Mouse (Mus musculus): ENCODE results near the gene Agfg1.

Agfg1 gene

DNA sequence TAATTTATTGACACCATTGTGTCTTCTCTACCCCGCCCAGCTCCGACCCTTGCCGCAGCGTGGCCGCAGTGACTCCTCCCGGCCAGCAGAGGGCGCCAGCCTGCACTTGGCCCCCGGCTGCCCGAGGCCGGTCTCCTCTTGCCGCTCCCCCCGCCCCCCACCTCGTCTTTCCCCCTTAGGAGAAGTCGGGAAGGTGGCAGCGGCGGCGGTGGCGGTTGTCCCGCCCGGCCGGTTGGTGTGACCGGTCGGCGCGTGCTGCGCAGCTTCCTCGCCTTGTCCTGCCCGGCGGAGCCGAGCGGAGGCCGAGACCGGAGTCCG lies at the start of gene Agfg1:
Agfg1 (plus strand) TSS at position 188 of the 318 bp plus-strand sequence.
- DNase-seq (ENCODE audit: low spot score): peak; percentile 93

DNA sequence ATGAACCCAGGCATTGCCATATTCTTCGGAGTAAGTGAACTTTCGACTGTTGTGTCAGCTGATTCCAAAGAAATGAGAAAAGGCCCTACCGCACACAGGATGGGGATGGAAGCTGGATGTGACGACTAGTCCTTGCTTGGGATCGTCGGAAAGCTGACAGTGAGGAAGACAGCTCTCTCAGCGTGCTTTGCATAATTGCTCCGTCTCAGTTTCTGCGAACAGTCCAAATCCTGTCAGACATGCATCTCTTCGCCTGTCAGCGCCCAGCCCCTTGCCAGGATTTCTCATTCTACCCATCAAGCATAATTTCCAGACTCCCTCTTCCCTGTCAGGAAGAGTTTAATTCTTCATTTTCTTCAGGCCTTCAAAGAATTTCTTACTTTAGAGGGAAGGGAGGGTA lies 48.2 kb upstream of the Agfg1 start:
- DNase-seq (ENCODE audit: low spot score): no peak

DNA sequence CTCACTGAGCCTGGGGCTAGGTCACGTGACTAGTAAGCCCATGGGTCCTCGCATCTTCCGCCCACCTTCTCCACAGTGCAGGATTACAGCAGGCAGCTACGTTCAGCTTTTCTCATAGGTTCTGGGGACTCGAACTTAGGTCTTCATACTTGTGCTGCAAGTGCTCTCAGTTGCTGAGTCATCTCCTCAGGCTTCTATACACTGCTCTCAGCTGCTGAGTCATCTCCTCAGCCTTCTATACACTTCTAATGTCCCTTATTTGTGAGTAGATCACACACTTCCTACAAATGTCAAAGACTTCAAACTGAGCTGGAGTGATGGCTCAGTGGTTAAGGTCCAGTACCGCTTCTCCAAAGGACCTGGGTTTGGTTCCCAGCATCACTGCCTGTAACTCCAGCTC lies 47.0 kb upstream of the Agfg1 start:
- no peak for DNase-seq (ENCODE audit: low spot score)

DNA sequence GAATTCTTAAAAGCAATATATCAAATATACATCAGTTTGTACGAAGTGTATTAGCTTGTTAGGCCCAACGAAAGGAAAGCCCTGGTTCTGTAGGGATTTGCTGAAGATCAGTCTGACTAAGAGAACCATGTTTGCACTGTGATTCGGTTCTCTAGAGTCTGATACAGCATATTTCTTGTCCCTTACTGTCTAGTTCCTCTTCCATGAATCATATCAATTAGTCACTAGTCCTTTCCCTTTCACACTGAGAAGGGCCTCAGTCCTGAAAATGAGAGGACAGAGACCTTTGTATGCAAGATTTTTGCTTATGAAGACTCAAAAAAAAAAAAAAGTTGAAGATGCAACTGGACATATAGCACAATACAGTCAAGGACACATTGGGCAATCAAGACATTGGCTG lies 46.2 kb upstream of the Agfg1 start:
- DNase-seq (ENCODE audit: low spot score): no peak

DNA sequence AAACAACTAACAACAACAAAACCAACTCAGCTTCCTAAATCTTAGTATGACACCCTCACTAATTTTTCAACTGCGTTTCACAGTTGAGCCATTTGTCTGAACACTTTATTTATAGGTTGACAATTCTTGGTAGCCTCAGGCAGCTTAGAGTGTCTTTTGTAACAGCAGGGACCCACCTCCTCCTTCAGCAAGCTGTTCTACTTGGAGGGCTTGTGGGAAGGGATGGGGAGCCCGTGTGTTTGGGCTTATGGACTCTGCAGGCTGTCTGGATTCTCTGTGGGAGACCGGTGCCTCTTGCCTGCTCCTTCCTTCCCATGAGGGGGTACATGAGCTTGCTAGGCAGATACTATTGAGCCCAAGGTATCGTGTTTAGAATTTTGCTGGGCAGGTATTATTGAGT lies 45.3 kb upstream of the Agfg1 start:
- no peak for DNase-seq (ENCODE audit: low spot score)

DNA sequence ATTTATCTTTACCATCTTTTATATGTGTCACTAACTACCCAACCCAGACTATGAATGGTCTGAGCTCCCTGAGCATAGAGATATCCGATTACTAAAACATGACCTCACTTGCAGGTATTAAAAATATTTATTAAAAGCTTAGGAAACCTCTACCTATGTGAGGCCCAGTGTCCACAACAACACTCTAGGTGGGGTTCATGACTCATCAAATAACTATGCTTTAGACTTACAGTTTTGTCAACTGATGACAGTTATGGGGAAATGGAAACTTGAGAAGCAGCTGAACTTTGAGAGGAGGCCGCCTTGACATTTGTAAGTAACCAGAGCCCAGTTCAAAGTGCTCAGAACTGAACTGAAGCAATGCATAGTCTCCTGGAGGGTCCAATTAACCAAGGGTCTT lies 44.1 kb upstream of the Agfg1 start:
- no peak for DNase-seq (ENCODE audit: low spot score)

DNA sequence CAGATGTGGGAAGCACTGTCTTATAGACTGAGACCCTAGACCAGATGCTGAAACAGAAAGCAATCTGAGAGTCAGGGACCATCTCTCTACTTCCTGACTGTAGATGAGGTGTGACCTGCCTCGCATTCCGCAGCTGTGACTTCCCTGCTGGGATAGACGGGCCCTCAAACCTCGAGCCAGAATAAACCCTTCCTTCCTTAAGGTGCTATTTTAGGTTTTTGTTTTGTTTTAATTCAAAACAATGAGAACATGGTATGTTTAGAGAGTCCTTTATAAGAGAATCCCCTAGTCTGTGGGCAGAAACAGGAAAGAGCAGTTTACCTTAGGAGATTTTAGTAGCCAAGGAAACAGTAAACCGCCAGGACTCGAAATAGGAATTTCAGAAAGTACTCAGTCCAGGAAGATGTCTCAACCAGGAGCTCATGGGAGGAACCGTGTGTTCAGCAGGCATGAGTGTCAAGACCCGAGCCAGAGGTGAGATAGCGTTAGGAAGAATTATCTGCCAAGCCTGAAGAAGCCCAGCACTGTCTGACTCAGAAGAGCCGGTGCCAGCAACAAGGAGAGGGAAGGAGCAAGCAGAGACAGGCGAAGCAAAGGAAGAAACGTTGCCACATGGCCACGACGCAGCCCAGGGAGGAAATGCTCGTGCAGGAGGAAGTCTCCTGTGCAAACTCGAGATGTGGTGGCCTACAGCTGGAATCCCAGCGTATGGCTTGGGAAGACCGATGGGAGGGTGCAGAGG lies 43.4 kb upstream of the Agfg1 start:
- peak; percentile 42 for DNase-seq (ENCODE audit: low spot score)

DNA sequence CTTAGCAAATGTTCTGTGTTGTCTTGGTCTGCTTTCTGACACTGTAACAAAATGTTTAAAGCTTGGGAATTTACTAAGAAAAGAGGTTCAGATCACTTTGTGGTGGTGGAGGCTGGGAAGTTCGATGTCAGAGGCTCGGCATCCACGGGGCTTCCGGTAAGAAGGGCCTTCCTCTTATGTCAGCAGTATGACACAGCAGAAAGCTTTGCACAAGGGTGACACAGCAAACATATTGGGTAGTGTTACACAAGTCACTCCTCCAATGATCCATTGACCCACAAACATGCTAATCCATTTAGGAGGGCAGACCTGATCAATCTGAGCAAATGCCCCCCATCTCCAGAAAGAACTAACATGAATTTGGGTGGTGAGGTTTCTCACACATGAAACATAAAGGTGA lies 42.2 kb upstream of the Agfg1 start:
- no peak for DNase-seq (ENCODE audit: low spot score)

DNA sequence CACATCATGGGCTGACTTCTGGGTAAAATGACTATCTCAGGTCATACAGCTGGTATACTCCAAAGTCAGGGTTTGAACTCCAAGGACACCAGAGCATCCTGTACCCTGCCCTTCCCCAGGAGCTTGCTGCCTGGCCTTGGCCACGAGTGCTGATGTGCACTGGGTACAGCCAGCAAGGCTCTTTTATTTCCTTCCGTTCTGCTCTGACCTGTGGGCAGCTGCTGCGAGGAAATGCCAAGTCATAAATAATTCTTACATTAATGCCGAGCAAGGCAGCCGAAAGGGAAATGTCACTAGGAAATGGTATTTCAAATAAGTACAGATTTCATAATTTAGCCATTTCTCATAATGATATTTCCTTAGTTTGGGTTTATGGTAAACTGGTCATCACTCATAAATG lies 41.0 kb upstream of the Agfg1 start:
- DNase-seq (ENCODE audit: low spot score): no peak

DNA sequence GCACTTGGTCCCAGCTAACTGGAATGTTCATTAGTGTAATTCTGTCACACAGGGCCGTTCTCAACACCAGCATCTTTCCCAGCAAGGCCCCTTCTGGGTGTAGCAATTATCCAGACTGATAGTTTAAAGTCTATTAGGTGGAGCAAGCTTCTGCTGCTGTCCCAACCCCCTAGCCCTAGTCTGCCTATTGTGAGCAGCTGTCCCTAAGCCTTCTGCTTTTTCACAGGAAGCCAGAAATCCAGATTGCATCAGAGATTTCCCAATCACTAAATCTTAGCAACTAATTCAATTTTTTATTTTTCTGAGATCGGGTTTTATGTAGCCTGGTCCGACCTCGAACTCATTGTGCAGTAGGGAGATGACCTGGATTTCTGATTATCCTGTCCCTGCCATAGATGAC lies 40.4 kb upstream of the Agfg1 start:
- no peak for DNase-seq (ENCODE audit: low spot score)

DNA sequence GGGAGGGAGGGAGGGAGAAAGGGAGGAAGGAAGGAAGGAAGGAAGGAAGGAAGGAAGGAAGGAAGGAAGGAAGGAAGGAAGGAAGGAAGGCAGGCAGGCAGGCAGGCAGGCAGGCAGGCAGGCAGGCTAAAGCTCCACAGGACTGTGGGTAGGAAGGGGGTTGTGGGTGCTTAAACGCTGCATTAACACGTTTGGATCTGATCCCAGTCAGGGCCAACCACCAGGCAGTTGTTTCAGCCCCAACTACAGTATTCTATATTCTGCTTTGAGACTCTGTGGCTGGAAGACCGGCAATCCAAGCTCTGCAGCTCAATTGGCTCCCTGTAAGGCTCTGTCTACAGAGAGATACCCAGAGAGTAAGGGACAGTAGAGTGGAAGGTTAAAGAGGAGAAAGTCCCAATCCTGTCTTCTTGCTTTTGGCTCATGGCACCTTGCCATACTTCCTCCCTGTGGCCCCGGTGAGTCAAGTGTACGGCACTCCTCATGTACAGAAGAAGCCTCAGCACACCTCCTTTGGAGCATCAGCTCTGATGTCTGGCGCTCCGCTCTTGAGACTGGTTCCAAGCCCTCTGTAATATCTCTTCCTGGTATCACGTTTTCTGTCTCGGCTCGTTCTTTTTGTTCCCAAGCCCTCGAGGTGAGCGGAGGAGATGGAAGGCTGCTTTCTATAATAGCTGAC lies 38.0 kb upstream of the Agfg1 start:
- DNase-seq (ENCODE audit: low spot score): no peak

DNA sequence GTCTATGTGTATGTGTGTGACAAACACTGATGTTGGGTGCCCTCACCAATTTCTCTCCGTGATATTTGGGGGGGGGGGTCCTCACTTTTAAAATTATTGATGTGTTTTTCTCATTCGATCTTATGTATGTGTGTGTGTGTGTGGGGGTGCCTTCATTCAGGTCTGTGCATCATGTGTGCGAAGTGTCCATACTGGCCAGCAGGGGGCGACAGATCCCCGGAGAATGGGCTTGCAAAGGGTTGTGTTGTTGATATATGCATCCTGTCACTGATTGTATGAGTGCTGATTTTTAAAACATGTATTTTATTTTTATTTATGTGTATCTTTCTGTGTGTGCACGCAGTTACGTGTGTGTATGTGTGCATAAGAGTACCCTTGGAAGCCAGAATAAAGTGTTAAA lies 35.7 kb upstream of the Agfg1 start:
- DNase-seq (ENCODE audit: low spot score): no peak

DNA sequence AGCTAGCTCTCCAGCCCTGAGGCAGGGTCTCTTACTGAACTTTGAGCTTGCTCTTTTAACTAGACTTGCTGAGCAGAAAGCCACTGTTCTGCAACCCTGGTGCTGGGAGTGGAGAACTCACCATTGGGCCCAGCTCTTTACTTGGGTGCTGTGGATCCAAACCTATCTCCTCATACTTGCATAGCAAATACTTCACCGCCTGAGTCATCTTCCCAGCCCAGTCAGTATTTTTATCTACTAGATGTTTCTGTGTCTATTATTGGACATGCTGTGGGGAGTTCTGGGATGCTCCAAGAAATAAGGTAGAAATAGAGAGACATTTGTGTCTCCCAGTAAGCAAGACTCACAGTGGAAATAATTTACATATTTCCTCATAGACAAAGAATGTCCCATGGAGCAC lies 35.2 kb upstream of the Agfg1 start:
- DNase-seq (ENCODE audit: low spot score): no peak

DNA sequence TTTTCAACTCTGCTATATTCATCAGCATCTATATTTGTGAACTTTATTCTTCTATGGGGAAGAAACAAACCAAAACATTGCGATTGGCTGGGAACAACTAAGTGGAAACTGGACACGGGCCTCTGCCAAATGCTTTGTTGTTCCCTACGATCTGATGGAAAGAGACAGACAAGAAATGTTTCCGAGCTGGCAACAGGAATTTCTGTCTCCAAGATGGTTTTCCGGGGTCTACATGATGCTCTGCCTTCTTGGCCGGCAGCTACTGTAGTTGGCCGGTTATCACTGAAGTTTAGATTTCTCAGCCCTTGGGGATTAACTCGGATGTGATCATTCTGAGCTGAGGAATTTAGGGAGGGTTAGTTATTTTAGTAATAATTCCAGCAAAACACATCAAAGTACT lies 32.9 kb upstream of the Agfg1 start:
- DNase-seq (ENCODE audit: low spot score): no peak

DNA sequence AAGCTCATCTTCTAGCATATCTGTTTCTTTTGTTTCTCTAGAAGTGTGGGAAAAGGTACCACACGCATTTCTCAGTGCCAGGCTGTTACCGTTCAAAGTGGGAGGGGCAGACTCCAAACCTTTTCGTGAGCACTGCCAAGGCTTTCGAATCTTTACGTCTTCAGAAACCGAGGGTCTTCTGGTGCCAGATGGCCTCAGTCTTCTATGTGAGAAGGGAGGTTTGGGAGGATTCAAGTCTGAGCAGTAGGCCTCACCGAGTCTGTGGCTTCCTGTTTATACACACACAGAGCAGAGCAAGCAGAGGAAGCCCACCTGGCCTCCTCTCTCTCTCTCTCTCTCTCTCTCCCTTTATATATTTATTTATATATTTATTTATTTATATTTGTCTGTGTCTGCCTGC lies 32.1 kb upstream of the Agfg1 start:
- no peak for DNase-seq (ENCODE audit: low spot score)

DNA sequence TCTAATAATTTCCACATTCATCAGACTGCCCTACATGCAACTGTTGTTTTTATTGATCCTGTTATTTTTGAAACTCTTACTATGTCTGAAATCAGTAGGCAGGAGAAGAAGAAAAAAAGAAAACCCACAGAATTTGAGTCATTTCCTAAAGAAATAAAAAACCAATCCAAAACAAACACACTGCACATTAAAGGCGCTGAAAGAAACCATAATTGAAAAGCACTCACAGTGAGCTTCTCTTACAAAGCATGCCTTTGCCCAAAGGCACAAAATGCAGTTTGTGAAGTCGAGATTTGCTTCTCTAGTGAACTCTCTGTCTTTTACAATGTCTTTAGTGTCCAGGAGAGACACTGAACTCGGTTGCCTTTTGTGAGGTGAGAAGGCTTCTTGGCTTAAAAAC lies 30.7 kb upstream of the Agfg1 start:
- DNase-seq (ENCODE audit: low spot score): no peak

DNA sequence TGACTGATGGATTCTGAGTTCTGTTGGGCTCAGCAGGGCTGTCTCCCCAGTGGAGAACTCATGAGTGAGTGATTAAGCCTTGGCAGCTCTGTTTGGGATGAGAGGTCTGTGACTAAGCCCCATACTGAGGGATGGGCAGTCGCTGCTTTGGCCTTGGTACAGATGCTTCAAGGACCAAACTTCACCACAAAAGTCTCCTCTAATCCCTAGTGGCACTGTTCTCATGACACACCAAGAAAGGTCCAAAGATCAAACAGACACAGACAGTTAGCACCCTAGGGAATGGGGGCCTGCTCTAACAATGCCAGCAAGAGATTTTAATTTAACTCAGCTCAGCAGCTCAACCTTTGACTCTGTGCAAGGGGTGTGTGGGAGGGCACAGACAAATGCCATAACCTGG lies 27.5 kb upstream of the Agfg1 start:
- DNase-seq (ENCODE audit: low spot score): no peak

DNA sequence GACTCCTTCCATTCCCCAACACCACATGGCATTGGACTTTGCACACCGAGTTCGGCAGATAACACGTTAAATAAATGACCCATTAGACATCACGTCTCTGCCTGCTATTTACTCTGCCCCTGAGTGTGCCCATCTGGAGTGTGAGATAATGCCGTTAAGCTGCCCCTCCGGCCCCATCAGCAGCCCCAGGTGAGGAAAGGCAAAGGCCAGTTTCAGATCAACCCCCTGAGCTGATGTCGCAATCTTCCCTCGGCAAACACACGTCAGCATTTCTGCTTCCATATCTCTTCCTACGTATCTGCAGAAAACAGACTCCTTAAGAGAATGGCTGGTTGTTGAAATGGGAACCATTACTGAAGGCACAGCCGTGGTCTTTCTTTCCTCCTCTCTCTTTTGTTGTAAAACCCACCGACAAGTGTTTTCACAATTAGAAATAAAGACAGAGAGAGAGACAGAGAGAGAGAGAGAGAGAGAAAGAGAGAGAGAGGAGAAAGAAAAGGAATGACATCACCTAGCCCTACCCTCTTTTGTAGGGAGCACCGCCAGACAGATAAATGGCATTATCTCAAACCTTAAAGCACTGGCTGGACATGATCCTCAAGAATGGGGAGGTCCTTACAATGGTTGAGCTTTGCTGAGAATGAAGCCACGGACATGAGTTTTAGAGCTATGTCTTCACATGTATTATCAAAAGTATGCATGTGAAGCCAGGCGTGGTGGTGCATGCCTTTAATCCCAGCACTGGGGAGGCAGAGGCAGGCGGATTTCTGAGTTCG lies 23.2 kb upstream of the Agfg1 start:
- no peak for DNase-seq (ENCODE audit: low spot score)

DNA sequence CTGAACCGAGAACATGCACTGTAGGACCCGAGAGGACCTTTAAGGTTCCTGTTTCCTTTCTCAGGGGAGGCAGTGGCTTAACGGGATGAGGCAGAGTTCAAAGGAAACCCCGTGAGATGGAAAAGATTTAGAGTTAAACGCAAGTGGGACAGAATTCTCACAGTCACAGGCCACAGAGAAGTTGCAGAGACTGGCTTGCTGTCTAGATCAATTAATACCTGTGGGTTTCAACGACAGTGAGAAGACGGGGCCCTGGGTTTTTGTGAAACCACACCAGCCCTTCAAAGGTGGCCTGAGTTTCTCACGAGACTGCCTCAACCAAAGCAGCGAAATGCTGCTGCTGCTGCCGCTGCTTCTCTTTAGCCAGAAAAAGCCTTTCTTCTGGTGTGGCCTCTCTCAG lies 19.9 kb upstream of the Agfg1 start:
- DNase-seq (ENCODE audit: low spot score): no peak

DNA sequence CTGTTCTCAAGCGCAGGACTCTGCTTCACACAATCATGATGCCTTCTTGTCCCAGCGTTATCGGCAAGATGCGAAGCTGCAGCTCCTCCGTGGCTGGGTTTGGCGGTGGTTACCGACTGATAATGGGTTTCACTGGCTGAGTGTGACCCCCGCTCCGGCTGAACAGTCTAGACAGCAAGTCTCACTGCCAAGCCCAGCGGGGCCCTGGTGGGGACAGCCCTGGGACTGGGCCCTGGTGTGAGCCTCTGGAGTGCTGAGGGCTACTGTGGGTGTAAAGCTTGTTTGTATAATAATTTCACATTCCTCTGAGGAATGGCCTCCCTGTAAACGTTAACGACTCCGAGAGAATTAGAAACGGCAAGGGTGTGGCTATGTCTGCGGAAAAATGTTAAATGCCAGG lies 19.1 kb upstream of the Agfg1 start:
- peak; percentile 26 for DNase-seq (ENCODE audit: low spot score)

DNA sequence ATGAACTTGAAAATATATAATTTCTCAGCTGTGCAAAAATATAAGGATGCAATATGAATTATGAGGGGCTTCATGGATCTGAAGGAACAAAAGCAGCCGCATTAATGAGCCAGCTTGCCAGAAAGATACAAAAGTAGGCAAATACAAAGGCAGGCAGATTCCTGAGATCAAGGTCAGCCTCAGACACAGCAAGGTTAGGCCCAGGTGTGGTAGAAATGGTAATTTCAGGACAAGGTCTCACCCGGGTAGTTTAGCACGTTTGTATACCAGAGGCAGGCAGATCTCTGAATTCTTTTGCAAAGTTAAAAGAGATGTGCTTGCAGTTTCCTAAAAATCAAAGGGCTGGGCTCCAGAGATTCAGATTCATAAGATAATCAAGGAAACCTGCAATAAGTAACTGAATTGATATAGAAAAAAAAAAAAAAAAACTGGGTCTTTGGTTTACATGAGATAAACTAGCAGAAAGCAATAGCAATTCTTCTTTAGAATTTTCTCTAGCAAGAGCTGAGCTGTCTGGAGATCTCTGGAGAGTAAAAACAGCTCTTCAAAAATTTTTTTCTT lies 18.6 kb upstream of the Agfg1 start:
- DNase-seq (ENCODE audit: low spot score): no peak

DNA sequence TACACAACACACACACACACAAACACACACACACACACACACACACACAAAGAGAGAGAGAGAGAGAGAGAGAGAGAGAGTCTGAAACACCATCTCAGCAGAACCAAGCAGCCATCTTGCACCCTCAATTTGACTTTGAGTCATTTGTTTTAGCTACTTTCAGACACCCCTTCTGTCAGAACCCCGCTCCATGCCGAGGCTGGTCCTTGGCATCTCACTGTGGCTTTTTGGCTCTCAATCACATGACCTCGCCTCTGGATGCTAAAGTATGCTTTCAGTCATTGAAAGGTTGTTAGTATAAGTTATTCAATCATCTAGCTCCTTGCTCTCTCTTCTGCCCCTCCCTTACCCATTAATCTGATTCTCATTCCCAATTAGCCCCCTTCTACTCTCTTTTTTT lies 17.4 kb upstream of the Agfg1 start:
- no peak for DNase-seq (ENCODE audit: low spot score)

DNA sequence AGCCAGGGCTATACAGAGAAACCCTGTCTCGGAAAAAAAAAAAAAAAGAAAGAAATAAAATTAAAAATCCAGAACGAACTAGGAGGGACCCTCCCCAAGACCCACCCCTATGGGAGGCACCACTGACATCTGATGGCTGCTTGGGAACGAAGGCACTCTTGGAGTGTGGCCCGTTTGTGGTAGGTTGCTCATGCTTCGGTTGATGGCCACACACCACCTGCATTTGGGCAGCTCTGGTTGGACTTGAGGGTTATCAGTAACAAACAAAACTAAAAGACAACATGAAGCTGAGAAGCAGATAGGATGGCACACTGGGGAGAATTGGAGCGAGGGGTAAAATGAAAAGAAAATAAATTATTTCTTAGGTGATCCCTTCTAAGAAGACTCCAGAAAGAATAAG lies 15.1 kb upstream of the Agfg1 start:
- no peak for DNase-seq (ENCODE audit: low spot score)
